Mouse (Mus musculus): ENCODE data around the gene Gemin5.

GRCm38 (mm10) chr11:58139466-58139865 is 28.9 kb downstream of the Gemin5 start:
- TF ChIP-seq CTCF (IDR thresholded peaks at IDR 0.05; ENCODE audit: low read depth) (no peak), EP300 (IDR thresholded peaks at IDR 0.05; ENCODE audit: low read depth) (no peak)
